Mouse (Mus musculus): ENCODE results near the gene Rgs14.

DNA sequence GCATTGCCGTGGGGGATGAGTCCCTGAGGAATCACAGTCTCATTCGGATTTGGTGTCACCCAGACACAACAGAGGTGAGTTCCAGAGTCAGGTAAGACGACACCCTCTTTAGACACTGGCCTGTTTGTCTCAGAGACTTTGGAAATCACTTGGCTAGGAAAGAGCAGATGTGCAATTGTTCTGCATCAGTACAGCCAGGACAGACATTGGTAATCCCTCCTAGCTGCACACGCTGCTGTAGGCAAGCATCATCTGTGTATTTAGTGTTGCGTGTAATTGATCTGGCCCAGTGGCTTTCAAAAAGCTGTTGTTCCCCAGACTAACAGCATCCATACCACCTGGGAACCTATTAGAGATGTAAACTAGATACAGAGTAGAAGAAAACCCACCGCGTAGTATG, 33.7 kb downstream of the Rgs14 start:
- no peak for TF ChIP-seq POLR2A (IDR thresholded peaks at IDR 0.05; ENCODE audit: borderline replicate concordance, control insufficient read depth, low read depth, low read length)
- TF ChIP-seq CTCF (IDR thresholded peaks at IDR 0.05; ENCODE audit: control insufficient read depth, insufficient read depth, low read length) = no peak
